Mouse (Mus musculus) common myeloid progenitor, adult 5-6 weeks (primary cell): Measurements from ENCODE around the gene St3gal6. TPM values are rescaled to one million over a fixed set of nuclear protein-coding genes. Genes with fewer than 3 reads are reported as not detected.
A peak's percentile ranks its signal among the peaks of the same experiment; 100 is the strongest.
"Not testable (repeated sequence)": the region's sequence is repeated elsewhere in the genome, so short reads cannot be mapped to it uniquely, and the experiment has no call there.

Experiments
- ATAC-seq: replicated peaks from 2 replicates; pipeline ENCODE4 v1.8.0; 2016; ENCODE audit warnings: low read depth, mild to moderate bottlenecking, moderate TSS enrichment, inconsistent platforms; ENCODE audit not compliant: poor library complexity, severe bottlenecking
- total RNA-seq: library from RNA; stranded (forward); fragments of 200-1000, 187-1606 nt; gene quantifications from 2 replicates; pipeline ENCODE4 v1.2.3, GENCODE M21; 2017

The St3gal6 gene
- total RNA-seq, 1 experiment from 2014 or later: 18.1 TPM

DNA sequence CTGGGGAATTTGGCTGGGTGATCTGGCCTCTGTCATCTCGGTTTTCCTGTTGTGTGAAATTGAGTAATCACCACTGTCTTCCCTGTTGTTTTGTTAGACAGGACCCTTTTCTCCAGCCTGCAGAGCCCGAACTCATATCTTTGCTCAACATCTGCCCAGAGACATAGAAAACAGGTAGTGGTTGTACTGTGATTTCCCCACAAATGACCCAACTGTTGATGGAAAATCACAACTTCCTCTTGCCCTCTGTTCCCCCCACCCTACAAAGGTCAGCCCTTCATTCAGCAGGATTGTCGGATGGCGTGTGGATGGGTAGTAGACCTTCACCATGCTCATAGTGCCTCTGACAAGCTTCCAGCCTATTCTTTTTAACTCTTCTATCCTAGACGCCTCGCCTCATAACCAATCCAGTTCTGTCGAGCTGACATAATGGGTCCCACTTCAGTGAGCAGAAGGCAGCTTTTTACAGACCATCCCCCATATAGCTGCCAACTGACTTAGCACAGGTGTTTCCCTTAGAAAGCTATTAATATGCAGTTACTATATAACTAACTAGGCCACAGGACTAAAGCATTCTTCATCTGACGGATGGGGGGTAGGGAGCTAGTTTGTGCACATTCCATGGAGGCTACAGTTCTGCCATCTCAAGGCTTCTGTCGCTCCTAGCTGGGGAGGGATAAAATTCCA is 42.7 kb downstream of the St3gal6 start:
- ATAC-seq: peak; percentile 77

DNA sequence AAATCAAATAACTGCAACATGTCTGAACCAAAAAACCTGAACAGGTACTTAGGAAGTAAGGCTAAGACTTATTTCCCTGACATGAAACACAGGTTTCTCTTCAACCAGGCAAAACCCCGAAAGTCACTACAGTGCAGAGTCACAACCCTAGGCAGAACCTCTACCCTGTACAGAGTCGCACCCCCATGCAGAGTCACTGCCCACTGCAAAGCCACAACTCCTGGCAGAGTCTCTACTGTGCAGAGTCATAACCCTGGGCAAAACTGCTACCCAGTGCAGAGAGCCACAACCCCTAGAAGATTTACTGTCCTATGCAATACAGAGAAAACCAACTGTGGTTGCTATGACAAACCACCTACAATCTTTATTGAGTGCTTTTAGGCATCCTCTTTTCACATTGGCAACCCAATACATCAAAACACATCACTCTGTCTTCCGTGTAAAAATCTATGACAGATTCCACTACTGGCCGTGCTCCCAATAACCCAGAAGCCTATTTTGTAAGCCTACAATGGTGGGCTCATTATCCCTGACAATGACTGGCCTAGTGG is 44.1 kb downstream of the St3gal6 start:
- ATAC-seq: peak; percentile 73

DNA sequence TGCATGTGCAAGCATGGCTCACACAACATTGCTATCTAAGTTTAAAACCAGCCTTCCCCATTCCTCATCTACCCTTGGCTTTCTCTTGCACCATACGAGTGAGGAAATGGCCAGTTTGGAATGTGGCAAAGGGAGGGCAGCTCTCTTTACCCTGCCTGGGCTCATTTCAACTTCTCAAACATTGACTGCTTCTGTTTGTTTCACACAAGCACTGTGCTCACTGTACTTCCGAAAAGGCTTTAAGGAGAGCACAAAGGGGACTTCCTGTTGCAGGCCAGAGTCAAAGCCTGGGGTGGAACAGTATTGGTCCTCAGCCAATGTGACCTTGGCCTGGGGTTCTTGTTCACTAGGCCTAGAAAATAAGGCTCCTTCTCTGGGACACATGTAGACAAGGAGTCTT is 47.7 kb downstream of the St3gal6 start:
- ATAC-seq: no peak

DNA sequence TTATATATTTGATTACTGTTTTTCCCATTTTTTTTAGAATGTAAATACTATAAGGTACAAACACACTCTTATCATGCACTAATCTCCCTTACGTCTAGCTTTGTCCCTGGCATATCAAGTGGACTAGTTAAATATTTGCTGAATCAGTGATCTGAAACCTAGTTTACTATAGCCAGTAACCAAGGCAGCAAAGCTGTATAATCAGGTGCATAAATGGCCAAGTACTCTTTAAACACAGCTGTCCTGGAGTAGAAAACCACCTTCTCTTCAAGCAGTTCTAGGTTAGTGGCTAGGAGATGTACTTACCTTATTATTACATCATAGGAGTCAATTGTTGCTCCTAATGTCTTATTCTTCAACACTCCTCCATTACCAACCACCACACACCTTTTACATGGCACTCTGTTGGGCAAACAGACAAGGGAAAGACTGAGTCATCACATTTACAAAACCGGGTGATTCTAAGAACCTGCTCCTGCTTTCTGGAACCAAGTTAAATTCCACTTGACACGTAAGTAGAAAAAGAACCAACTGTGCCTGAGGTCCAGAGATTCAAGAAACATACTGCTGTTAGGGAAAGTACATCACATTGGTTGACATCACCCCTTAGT is 48.4 kb downstream of the St3gal6 start:
- no peak for ATAC-seq

DNA sequence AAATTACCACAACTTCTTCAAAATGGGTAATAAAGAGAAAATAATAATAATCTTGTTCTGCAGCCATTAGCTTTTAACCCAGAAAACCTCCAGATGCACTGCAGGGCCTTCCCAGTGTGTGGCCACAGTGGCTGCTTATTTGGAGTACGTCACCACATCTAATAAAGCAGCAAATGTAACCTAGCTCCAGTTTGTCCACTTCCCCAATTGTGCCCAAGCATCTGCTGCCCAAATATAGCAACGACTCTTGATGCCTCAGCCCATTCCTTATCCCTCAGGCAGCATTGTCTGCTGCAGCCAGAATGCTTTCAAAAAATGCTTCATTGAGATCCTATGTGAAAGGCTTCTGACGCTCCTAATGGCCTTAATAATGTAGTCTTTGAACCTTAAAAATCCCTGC is 49.2 kb downstream of the St3gal6 start:
- peak; percentile 79 for ATAC-seq

DNA sequence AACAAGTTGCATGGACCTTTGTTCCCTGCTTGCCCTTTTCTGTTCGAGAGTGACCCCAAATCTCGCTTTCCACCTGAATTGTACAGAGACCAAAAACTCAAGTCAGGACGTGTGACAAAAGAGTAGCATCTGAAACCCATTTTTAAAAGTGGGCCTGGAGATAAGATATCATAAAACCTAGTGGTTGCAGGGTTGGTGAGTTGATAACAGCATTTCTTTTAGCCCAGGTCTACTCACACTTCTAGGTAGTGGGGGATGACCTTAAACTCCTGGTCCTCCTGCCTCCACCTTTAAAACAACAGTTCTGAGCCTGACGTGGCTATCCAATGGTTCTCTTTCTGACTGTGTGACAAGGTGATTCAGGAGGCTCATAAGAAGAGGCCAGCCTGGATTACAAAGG is 53.2 kb downstream of the St3gal6 start:
- no peak for ATAC-seq

DNA sequence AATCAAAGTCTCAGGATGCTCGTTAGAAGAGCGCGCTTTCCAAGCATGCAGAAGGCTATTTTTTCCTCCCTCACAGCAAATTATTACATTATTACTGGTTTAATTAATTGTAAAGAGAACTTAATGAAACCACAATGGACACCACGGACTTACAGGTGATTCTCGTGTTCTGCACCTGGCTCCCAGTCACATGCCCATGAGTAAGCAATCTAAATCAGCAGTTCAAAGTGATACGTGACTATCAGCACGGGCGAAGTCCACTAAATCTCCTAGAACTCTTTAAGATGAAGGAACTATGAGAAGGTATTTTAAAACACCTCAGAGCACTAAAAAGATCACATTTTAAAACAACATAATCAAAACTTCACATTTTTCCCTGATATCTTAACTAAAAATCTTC is 54.0 kb downstream of the St3gal6 start:
- ATAC-seq: no peak

DNA sequence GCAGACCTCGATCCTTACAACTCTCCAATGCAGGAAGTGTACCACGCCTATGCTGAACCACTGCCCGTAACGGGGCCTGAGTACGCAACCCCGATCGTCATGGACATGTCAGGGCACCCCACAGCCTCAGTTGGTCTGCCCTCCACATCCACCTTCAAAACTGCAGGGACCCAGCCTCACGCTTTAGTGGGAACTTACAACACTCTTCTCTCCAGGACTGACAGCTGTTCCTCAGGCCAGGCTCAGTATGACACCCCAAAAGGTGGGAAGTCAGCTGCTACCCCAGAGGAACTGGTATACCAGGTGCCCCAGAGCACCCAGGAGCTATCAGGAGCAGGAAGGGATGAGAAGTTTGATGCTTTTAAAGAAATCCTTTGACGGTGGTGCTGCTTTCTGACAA is 58.6 kb downstream of the St3gal6 start:
- no peak for ATAC-seq

DNA sequence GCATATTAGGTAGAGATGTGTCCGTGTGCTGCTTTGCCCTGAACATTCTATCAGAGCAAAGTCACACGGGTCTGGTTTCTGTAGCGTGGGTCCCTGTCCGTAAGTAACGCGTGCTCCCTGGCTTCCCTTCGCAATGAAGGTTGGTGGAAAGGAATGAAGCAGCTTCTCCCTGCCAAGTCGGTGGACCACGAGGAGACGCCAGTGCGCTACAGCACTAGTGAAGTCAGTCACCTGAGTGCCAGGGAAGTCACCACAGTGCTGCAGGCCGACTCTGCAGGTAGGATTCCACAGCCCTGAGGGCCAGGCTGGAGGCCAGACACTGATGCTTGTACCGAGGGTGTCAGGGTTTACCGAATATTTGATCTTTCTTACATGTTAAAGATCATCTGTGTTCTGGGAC is 60.0 kb downstream of the St3gal6 start:
- no peak for ATAC-seq

DNA sequence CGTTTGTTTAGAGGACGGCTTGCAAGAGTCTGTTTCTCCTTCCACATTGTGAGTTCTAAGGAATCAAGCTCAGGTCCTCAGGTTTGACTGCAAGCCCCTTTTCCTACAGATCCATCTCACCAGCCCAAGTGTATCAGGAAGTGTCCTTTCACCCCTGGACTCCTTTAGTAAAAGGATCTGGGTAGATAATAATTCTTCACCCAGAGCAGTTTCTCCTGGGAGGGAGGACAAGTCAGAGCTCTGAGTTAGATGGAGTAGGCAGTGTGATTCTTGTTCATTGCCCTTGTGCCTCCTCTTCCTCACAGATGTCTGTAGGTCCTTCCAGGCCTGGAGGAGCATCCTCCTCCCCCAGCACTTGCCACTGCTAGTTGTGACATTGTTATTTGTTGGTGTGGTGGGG is 61.5 kb downstream of the St3gal6 start:
- no peak for ATAC-seq

DNA sequence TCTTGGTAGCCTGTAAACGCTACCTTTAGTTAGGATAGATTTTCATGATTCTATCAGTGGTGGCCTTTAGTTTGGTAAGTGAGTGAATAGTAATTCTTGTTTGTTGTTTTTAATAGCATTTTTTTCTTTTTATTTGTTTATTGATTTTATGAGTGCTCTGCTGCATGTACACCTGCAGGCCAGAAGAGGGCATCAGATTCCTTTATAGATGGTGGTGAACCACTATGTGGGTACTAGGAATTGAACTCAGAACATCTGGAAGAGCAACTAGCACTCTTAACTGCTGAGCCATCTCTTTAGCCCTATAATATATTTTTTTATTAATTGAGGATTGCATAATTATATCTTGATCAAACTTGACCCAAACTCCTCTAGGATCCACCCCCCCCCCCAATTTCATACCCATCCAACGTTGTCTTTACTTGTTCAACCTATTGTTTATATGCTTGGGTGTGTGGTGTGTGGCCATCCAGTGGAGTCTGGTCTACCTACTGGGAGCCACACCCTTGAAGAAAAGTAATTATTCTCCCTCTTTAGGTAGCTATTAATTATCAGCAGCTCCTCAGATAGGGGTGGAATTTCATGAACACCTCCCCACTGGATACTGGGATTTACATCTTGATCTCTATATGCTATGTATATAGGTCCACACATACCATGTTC is 62.1 kb downstream of the St3gal6 start:
- ATAC-seq: peak; percentile 49; the same call in 1 of the 2 replicates

DNA sequence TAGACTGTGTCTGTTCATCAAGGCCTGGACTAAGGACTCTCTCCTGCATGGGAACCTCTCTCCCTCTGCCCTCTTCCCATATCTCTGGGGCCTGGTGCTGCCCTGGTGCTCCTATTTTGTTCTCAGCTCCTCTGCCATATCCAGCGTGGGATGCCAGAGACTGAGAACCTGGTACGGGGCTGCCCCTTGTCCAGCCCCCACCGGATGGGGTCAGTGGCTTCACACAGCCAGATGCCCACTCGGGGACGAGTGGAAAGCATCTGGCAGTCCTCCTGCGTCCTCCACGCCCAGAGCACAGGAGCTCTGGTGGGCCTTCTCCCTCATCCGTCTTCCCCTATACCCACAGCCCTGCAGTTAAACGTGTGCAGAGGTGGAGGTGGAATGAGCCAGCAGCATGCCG is 63.7 kb downstream of the St3gal6 start:
- no peak for ATAC-seq

DNA sequence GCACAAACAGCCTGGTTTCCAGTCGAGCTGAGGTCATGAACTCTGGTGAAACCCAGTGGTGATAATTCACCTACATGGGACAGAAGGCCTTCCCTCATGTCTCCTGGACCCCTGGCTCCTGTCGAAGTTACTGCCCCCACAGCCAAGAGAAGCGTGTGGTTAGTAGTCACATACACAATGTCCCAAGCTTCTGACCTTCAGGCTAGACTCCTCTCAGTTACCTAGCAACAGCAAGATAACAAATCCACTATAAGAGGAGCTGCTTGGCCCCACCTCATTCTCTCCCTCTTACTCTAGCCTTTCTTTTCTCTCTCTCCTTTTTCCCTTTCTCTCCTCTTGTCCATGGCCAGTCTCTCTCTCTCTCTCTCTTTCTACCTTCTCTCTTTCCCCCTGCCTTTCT is 64.1 kb downstream of the St3gal6 start:
- ATAC-seq: not testable (repeated sequence)

DNA sequence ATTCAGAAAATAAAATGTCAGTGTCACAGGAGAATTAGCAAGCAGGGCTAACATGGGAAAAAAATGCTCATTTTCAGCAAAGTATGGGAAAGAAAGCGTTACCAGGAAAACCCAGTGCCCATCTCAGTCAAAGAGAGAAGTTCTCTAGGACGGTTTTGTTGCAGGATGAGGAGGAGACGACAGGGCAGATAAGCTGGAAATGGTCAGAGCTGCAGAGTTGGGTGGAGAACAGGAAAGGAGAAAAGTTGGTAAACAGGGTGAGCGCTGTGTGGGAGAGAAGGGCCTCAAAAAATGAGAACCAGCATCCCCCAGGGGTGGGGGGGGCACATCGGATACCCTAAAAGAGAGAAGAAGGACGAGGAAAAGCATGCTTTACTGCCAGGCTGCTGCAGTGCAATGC is 67.1 kb downstream of the St3gal6 start:
- ATAC-seq: no peak

DNA sequence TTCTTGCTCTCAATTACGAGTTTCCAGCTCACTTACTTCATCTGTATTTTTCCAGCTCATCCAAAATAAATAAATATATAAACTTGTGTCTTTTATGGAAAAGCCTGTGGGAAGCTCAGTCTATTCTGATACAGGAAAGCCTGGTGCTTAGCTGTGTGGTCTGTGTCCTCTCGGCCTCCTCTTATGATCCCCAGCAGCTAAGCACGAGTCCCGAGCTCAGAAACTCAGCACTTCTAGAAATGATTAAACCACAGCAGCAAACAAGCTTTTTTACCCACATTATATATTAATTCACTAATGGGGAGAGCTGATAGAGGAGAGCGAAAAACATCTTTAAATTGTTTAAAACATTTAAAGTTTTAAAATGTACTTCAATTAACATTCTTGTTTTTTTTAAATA is 67.6 kb downstream of the St3gal6 start:
- ATAC-seq: no peak

DNA sequence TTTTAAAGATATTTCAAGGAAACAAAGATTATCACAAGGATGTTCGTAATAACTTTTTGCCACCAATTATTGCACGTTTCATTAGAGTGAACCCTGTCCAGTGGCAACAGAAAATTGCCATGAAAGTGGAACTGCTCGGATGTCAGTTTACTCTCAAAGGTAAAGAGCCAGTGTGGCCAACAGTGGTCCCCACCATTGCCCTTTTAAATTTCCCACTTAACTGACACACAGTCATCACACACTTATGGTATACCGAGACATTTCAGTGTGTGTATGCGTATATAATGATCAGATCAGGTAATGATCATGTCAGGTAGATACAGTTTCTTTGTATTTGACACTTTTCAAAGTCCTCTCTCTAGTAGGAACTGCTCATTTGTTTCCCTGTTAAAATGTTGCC is 68.9 kb downstream of the St3gal6 start:
- ATAC-seq: no peak

DNA sequence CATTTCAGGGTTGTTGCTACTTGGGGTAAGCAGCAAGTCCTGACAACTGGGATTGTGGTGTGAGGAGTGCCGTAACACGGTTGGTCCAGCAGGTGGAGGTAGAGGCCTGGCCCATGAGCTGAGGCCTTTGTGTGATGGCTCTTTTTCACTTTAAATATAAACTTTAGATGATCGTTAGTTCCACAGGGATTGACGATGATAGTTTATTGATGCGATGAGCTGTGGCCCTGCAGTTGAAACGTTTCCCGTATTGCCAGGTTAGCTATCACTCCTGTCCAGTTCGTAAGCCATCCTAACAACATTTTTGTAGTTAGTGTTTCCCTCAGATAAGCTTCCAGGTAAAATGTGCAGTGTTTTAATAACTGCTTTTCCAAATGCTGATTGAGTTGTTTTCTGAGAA is 69.4 kb downstream of the St3gal6 start:
- ATAC-seq: peak; percentile 99

DNA sequence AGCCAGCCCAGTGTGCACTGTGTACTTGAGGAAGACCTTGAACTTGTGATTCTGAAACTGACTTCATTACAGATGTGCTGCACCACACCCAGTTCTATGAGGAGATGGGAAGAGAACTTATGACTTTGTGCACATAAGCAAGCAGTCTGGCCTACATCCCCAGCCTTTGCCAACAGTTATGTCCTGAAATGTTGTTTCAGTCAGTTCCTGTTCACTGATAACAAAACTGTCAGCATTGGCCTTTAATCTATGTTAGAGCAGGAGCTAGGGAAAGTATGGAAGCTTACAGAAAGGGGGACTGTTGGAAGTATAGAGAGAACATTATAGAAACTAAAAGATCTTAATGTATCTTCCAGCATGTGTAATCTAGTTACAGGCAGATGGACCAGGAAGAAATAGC is 70.2 kb downstream of the St3gal6 start:
- no peak for ATAC-seq

DNA sequence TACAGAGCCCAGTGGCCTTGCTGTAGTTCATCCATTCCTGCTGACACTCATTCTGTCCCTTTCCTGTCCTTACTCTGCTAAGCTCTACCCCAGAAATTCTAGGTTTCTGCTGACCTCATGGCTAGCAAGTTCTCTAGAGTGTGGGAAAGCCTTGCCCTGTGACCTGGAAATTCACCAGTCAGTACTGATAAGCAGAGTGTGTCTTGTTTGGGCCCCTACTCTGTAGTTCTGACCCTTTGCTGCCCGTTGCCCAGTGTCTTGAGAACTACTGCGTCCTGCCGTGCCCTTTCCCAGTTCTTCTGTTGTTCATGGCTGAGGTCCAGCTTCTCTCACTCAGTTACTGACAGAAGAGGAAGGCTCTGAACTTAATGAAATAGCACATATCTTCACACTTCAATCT is 70.9 kb downstream of the St3gal6 start:
- no peak for ATAC-seq

DNA sequence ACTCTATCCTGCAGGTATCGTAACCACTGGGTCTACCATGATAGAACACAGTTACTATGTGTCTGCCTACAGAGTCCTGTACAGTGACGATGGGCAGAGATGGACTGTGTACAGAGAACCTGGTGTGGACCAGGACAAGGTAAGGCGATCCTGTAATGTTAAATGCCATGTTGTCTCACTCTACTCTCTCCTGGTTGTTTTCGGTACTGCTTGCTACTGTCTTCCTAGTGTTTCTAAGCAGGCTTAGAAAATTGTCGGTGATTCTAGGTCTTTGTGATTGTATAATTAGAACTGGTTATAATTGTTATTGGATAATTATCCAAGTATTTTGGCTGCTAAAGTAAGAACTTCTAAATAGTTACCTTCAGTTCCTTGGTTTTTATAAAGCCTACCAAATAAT is 72.4 kb downstream of the St3gal6 start:
- no peak for ATAC-seq

DNA sequence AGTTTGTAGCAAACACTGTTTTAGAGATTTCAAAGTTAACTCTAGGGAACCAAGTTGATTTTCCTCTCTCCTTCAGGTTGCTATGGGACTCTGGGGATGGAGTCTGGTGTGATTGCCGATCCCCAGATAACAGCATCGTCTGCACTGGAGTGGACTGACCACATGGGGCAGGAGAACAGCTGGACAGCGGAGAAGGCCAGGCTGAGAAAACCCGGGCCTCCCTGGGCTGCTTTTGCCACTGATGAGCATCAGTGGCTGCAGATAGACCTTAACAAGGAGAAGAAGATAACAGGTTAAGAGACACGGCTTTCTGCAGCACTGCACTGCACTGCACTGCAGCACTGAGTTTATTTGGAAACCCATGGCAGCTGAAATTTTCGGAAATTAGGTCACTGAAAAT is 73.4 kb downstream of the St3gal6 start:
- ATAC-seq: no peak
